Mouse (Mus musculus) midbrain, embryonic 14.5 days (tissue): ENCODE data around the gene Dab1. TPM values are rescaled to one million over a fixed set of nuclear protein-coding genes. Genes with fewer than 3 reads are reported as not detected.

ENCODE experiments used
- ATAC-seq: fragments of 200-750 bp; cut with Nextera tagmentation; 2 replicates; pipeline ENCODE4 v1.8.0; 2017; ENCODE audit warnings: moderate number of reproducible peaks, moderate library complexity; ENCODE audit not compliant: low FRiP score, low TSS enrichment
- DNase-seq: peaks from one replicate; pipeline ENCODE4 v3.0.0-alpha.2; 2015
- H3K27ac ChIP-seq: fragments of 300-500 bp; sonication (generic); replicated peaks from 2 replicates; pipeline ENCODE4 v1.5.1; 2014; ENCODE audit warnings: mild to moderate bottlenecking, low read depth, low read length, moderate library complexity
- H3K27me3 ChIP-seq: fragments of 300-500 bp; sonication (generic); 2 replicates; pipeline ENCODE4 v1.6.1; 2014; ENCODE audit warnings: low read length, control low read depth, mixed read lengths; ENCODE audit not compliant: control insufficient read depth, insufficient read depth
- H3K36me3 ChIP-seq: fragments of 300-500 bp; sonication (generic); 2 replicates; pipeline ENCODE4 v1.6.1; 2014; ENCODE audit warnings: low read length, control low read depth; ENCODE audit not compliant: control insufficient read depth, insufficient read depth
- H3K4me1 ChIP-seq: fragments of 300-500 bp; sonication (generic); 2 replicates; pipeline ENCODE4 v1.6.1; 2014; ENCODE audit warnings: mild to moderate bottlenecking, antibody characterized with exemption, low read length, control low read depth; ENCODE audit not compliant: control insufficient read depth, insufficient read depth
- H3K4me2 ChIP-seq: fragments of 300-500 bp; sonication (generic); 2 replicates; pipeline ENCODE4 v1.6.1; 2014; ENCODE audit warnings: mild to moderate bottlenecking, low read length, moderate library complexity
- H3K4me3 ChIP-seq: fragments of 300-500 bp; sonication (generic); replicated peaks from 2 replicates; pipeline ENCODE4 v1.5.1; 2014; ENCODE audit warnings: low read depth, low read length
- H3K9ac ChIP-seq: fragments of 300-500 bp; sonication (generic); replicated peaks from 2 replicates; pipeline ENCODE4 v1.6.1; 2014; ENCODE audit warnings: mild to moderate bottlenecking, low read length, moderate library complexity
- H3K9me3 ChIP-seq: fragments of 300-500 bp; sonication (generic); 2 replicates; pipeline ENCODE4 v1.6.1; 2016; ENCODE audit warnings: low read length, control low read depth, mixed read lengths; ENCODE audit not compliant: control insufficient read depth
- WGBS: fragments of 180-500 bp; shearing (Covaris S2); extraction: QIAGEN DNeasy Blood & Tissue Kit; methylation state at CpG from one replicate; pipeline ENCODE4 v1.1.7; 2014; 5-methylcytosine and 5-hydroxymethylcytosine counted together
- polyA plus RNA-seq: library from polyadenylated mRNA; unstranded; fragments of >200 nt; fragmentation: Nextera tagmentation; extraction: Ambion mirVana; gene quantifications from 2 replicates; pipeline ENCODE4 v1.2.1, GENCODE M21; 2014

Dab1 gene
- polyA plus RNA-seq, 1 experiment from 2014 or later, result 146 TPM

- no peaks in the 10 kb centered on the region for H3K36me3 ChIP-seq
- 0 out of 2 replicates have a peak, but pooled peaks cover 9% of the 10 kb centered on the region for H3K4me1 ChIP-seq
- 13% methylated on average over 13 of the region's 13 CpGs for WGBS
- no peak overlapping the region for H3K4me3 ChIP-seq
- ATAC-seq, result peak; percentile 84
- no peak overlapping the region; the same call in 1 of the 2 replicates for H3K9ac ChIP-seq
- DNase-seq, result peak; percentile 85
- H3K9me3 ChIP-seq, result no peaks in the 10 kb centered on the region
- peak overlapping the region; percentile 23 for H3K4me2 ChIP-seq
- no peaks in the 10 kb centered on the region for H3K27me3 ChIP-seq
- peak overlapping the region; percentile 77 for H3K27ac ChIP-seq
These were observed 1141.9 kb downstream of the Dab1 start for GRCm38 (mm10) chr4:104760878-104761624.

GRCm38 (mm10) chr4:104766065-104766464, 1146.9 kb downstream of the Dab1 start, which contains the start of gene C8b:
Gene C8b, plus strand, starts transcription at chr4:104766317.
- Histone ChIP-seq H3K27me3 (no peaks in the 10 kb centered on the region), H3K4me1 (0 out of 2 replicates have a peak, but pooled peaks cover 5% of the 10 kb centered on the region), H3K27ac (no peak within 1 kb of the TSS), H3K9ac (no peak within 1 kb of the TSS), H3K4me2 (no peak within 1 kb of the TSS), H3K4me3 (no peak within 1 kb of the TSS), H3K9me3 (no peaks in the 10 kb centered on the region), H3K36me3 (no peaks in the 10 kb centered on the region)
- 93% methylated on average over 8 of the region's 8 CpGs for WGBS
- ATAC-seq, result no peak
- no peak for DNase-seq

GRCm38 (mm10) chr4:104768190-104768589, 1149.0 kb downstream of the Dab1 start:
- no peak for DNase-seq
- no peaks in the 10 kb centered on the region for H3K9me3 ChIP-seq
- no peaks in the 10 kb centered on the region for H3K4me1 ChIP-seq
- no peak overlapping the region for H3K9ac ChIP-seq
- ATAC-seq, result no peak
- H3K36me3 ChIP-seq, result no peaks in the 10 kb centered on the region
- H3K27ac ChIP-seq, result no peak overlapping the region
- WGBS, result 91% methylated on average over 4 of the region's 4 CpGs
- no peaks in the 10 kb centered on the region for H3K27me3 ChIP-seq
- no peak overlapping the region for H3K4me3 ChIP-seq
- no peak overlapping the region for H3K4me2 ChIP-seq

- Histone ChIP-seq H3K27ac (no peak overlapping the region), H3K4me1 (no peaks in the 10 kb centered on the region), H3K9me3 (no peaks in the 10 kb centered on the region), H3K36me3 (no peaks in the 10 kb centered on the region), H3K27me3 (no peaks in the 10 kb centered on the region), H3K4me2 (no peak overlapping the region), H3K9ac (no peak overlapping the region), H3K4me3 (no peak overlapping the region)
- ATAC-seq (no peak), DNase-seq (peak; percentile 39)
- WGBS, result 61% methylated on average over 8 of the region's 8 CpGs
These were observed 1150.4 kb downstream of the Dab1 start for GRCm38 (mm10) chr4:104769602-104770001.

GRCm38 (mm10) chr4:104770331-104770730, 1151.2 kb downstream of the Dab1 start:
- no peak for DNase-seq
- Histone ChIP-seq H3K9ac (no peak overlapping the region), H3K4me3 (no peak overlapping the region), H3K27me3 (no peaks in the 10 kb centered on the region), H3K36me3 (no peaks in the 10 kb centered on the region), H3K27ac (no peak overlapping the region), H3K4me2 (no peak overlapping the region), H3K9me3 (no peaks in the 10 kb centered on the region), H3K4me1 (no peaks in the 10 kb centered on the region)
- no peak for ATAC-seq
- WGBS, result 51% methylated on average over 4 of the region's 4 CpGs

- no peaks in the 10 kb centered on the region for H3K27me3 ChIP-seq
- no peaks in the 10 kb centered on the region for H3K4me1 ChIP-seq
- ATAC-seq (no peak), DNase-seq (peak; percentile 21)
- H3K9ac ChIP-seq, result no peak overlapping the region
- H3K4me3 ChIP-seq, result no peak overlapping the region
- 24% methylated on average over 3 of the region's 3 CpGs for WGBS
- H3K4me2 ChIP-seq, result no peak overlapping the region
- no peak overlapping the region for H3K27ac ChIP-seq
- no peaks in the 10 kb centered on the region for H3K36me3 ChIP-seq
- H3K9me3 ChIP-seq, result no peaks in the 10 kb centered on the region
These were observed 1156.4 kb downstream of the Dab1 start for GRCm38 (mm10) chr4:104775601-104776000.

- Histone ChIP-seq H3K36me3 (no peaks in the 10 kb centered on the region), H3K9me3 (no peaks in the 10 kb centered on the region), H3K27ac (no peak overlapping the region), H3K4me3 (no peak overlapping the region), H3K27me3 (no peaks in the 10 kb centered on the region), H3K4me1 (no peaks in the 10 kb centered on the region), H3K9ac (no peak overlapping the region), H3K4me2 (no peak overlapping the region)
- ATAC-seq, result no peak
- 85% methylated on average over 5 of the region's 5 CpGs for WGBS
- no peak for DNase-seq
These were observed 1160.3 kb downstream of the Dab1 start for GRCm38 (mm10) chr4:104779460-104779859.

GRCm38 (mm10) chr4:104781441-104781840, 1162.3 kb downstream of the Dab1 start:
- Histone ChIP-seq H3K27me3 (no peaks in the 10 kb centered on the region), H3K9me3 (no peaks in the 10 kb centered on the region), H3K36me3 (no peaks in the 10 kb centered on the region), H3K4me2 (no peak overlapping the region), H3K27ac (no peak overlapping the region), H3K9ac (no peak overlapping the region), H3K4me3 (no peak overlapping the region), H3K4me1 (no peaks in the 10 kb centered on the region)
- ATAC-seq, result no peak
- WGBS, result 87% methylated on average over 3 of the region's 3 CpGs
- DNase-seq, result no peak

- Histone ChIP-seq H3K4me2 (no peak overlapping the region), H3K4me3 (no peak overlapping the region), H3K9me3 (no peaks in the 10 kb centered on the region), H3K27ac (no peak overlapping the region), H3K9ac (no peak overlapping the region), H3K36me3 (no peaks in the 10 kb centered on the region), H3K4me1 (no peaks in the 10 kb centered on the region), H3K27me3 (no peaks in the 10 kb centered on the region)
- DNase-seq (no peak), ATAC-seq (no peak)
- 88% methylated on average over 4 of the region's 4 CpGs for WGBS
These were observed 1163.2 kb downstream of the Dab1 start for GRCm38 (mm10) chr4:104782346-104782745.
